Mouse (Mus musculus) MEL (cell line): ENCODE measurements around the gene Smg8. TPM values are rescaled to one million over a fixed set of nuclear protein-coding genes. Genes with fewer than 3 reads are reported as not detected.
A peak's percentile ranks its signal among the peaks of the same experiment; 100 is the strongest.

ENCODE experiments used
- DNase-seq: peaks from one replicate; pipeline ENCODE4 v3.0.0; 2011; ENCODE audit warnings: low read depth, low spot score
- H3K27ac ChIP-seq: 2 replicates; pipeline ENCODE4 v1.5.1; 2012; ENCODE audit warnings: low read depth, mild to moderate bottlenecking, control low read depth, low read length, moderate library complexity; ENCODE audit not compliant: control insufficient read depth
- H3K27me3 ChIP-seq, 2 experiments: fragments of 150-350 bp in 1 of 2; sonication (generic) in 1 of 2; 2 replicates each; pipeline ENCODE4 v1.6.1; 2012; ENCODE audit warnings: low read length in 2 of 2, mild to moderate bottlenecking in 2 of 2, improper control_type of control experiment in 1 of 2, moderate library complexity in 1 of 2; ENCODE audit not compliant: insufficient read depth in 2 of 2, control insufficient read depth in 1 of 2
- H3K36me3 ChIP-seq, 2 experiments: 2 replicates each; pipeline ENCODE4 v1.6.1; 2012 to 2014; ENCODE audit warnings: low read length in 2 of 2, improper control_type of control experiment in 1 of 2, inconsistent platforms in 1 of 2, mild to moderate bottlenecking in 1 of 2; ENCODE audit not compliant: insufficient read depth in 2 of 2, control insufficient read depth in 1 of 2
- H3K4me1 ChIP-seq, 2 experiments: fragments of 150-350 bp in 1 of 2; sonication (generic) in 1 of 2; 2 replicates each; pipeline ENCODE4 v1.6.1; 2012; ENCODE audit warnings: low read length in 2 of 2, improper control_type of control experiment in 1 of 2, mild to moderate bottlenecking in 1 of 2; ENCODE audit not compliant: insufficient read depth in 2 of 2, control insufficient read depth in 1 of 2
- H3K4me3 ChIP-seq, 2 experiments: fragments of 150-350 bp in 1 of 2; sonication (generic) in 1 of 2; 2 replicates each; pipeline ENCODE4 v1.5.1; 2012; ENCODE audit warnings: low read depth in 2 of 2, low read length in 2 of 2, mild to moderate bottlenecking in 2 of 2, moderate library complexity in 2 of 2, control low read depth in 1 of 2, improper control_type of control experiment in 1 of 2; ENCODE audit not compliant: control insufficient read depth in 1 of 2, insufficient read depth in 1 of 2
- H3K79me2 ChIP-seq: 2 replicates; pipeline ENCODE4 v1.6.1; 2012; ENCODE audit warnings: mild to moderate bottlenecking, low read length, moderate library complexity; ENCODE audit not compliant: control insufficient read depth, poor library complexity, insufficient read depth
- H3K9ac ChIP-seq: 2 replicates; pipeline ENCODE4 v1.6.1; 2012; ENCODE audit warnings: low read depth, mild to moderate bottlenecking, control low read depth, low read length, moderate library complexity; ENCODE audit not compliant: control insufficient read depth, poor library complexity, severe bottlenecking
- H3K9me3 ChIP-seq: fragments of 150-350 bp; sonication (generic); replicated peaks from 2 replicates; pipeline ENCODE4 v1.6.1; 2012; ENCODE audit warnings: mild to moderate bottlenecking, low read length, improper control_type of control experiment, moderate library complexity; ENCODE audit not compliant: insufficient read depth
- CHD2 ChIP-seq: IDR thresholded peaks from 2 replicates; pipeline ENCODE4 v1.6.1; 2011; ENCODE audit warnings: low read length, improper control_type of control experiment
- CTCF ChIP-seq, 3 experiments: IDR thresholded peaks in 2 of 3; conservative IDR thresholded peaks in 1 of 3; 2 replicates each; pipeline ENCODE4 v1.5.1; 2011 to 2012; ENCODE audit warnings: low read length in 3 of 3, low read depth in 2 of 3, mild to moderate bottlenecking in 2 of 3, improper control_type of control experiment in 1 of 3, inconsistent platforms in 1 of 3, mixed read lengths in 1 of 3, moderate library complexity in 1 of 3; ENCODE audit not compliant: control insufficient read depth in 1 of 3, insufficient read depth in 1 of 3, poor library complexity in 1 of 3, severe bottlenecking in 1 of 3
- HCFC1 ChIP-seq: IDR thresholded peaks from 2 replicates; pipeline ENCODE4 v1.6.1; 2012; ENCODE audit warnings: low read depth, mild to moderate bottlenecking, inconsistent platforms, low read length, improper control_type of control experiment, moderate library complexity
- KAT2A ChIP-seq: conservative IDR thresholded peaks from 2 replicates; pipeline ENCODE4 v1.6.1; 2012; ENCODE audit warnings: low read depth, low read length, improper control_type of control experiment, inconsistent platforms
- MAX ChIP-seq: IDR thresholded peaks from 2 replicates; pipeline ENCODE4 v1.6.1; 2011; ENCODE audit warnings: low read length, improper control_type of control experiment
- NELFE ChIP-seq: IDR thresholded peaks from 2 replicates; pipeline ENCODE4 v1.6.1; 2011; ENCODE audit warnings: low read depth, low read length, improper control_type of control experiment
- NRF1 ChIP-seq: IDR thresholded peaks from 2 replicates; pipeline ENCODE4 v1.6.1; 2014; ENCODE audit warnings: low read depth, mild to moderate bottlenecking, inconsistent platforms, low read length, improper control_type of control experiment, moderate library complexity; ENCODE audit not compliant: poor library complexity, insufficient read depth, severe bottlenecking
- SMC3 ChIP-seq: IDR thresholded peaks from 2 replicates; pipeline ENCODE4 v1.6.1; 2011; ENCODE audit warnings: low read depth, low read length, improper control_type of control experiment
- UBTF ChIP-seq: IDR thresholded peaks from 2 replicates; pipeline ENCODE4 v1.6.1; 2012; ENCODE audit warnings: low read depth, mild to moderate bottlenecking, inconsistent platforms, low read length, improper control_type of control experiment, moderate library complexity, borderline replicate concordance; ENCODE audit not compliant: insufficient read depth
- USF1 ChIP-seq: IDR thresholded peaks from 2 replicates; pipeline ENCODE4 v1.6.1; 2014; ENCODE audit warnings: low read depth, mild to moderate bottlenecking, inconsistent platforms, low read length, improper control_type of control experiment, moderate library complexity
- USF2 ChIP-seq, 2 experiments: IDR thresholded peaks; 2 replicates each; pipeline ENCODE4 v1.6.1; 2011 to 2012; ENCODE audit warnings: improper control_type of control experiment in 2 of 2, low read length in 2 of 2, borderline replicate concordance in 1 of 2, inconsistent platforms in 1 of 2, low read depth in 1 of 2, mild to moderate bottlenecking in 1 of 2; ENCODE audit not compliant: insufficient read depth in 1 of 2
- ZC3H11A ChIP-seq: IDR thresholded peaks from 2 replicates; pipeline ENCODE4 v1.6.1; 2012; ENCODE audit warnings: low read depth, mild to moderate bottlenecking, inconsistent platforms, low read length, improper control_type of control experiment
- polyA plus RNA-seq, 2 experiments: library from polyadenylated mRNA; stranded (reverse) in 1 of 2; unstranded in 1 of 2; fragments of >175 nt in 1 of 2; fragments of >200 nt in 1 of 2; gene quantifications; 2 replicates each; pipeline versions ENCODE4 v1.2.1 to v1.2.4; 2012; ENCODE audit warnings: low replicate concordance in 2 of 2, low read depth in 1 of 2; ENCODE audit not compliant: insufficient read length in 2 of 2, insufficient read depth in 1 of 2, missing spikeins in 1 of 2
- total RNA-seq: library from RNA; depleted of rRNA; stranded (reverse); fragments of 300-350 nt; gene quantifications from 2 replicates; pipeline ENCODE4 v1.2.3, GENCODE M21; 2012

Gene Smg8
- total and polyA plus RNA-seq, 3 experiments = 28.1 to 120 (median 33.9) TPM

DNA sequence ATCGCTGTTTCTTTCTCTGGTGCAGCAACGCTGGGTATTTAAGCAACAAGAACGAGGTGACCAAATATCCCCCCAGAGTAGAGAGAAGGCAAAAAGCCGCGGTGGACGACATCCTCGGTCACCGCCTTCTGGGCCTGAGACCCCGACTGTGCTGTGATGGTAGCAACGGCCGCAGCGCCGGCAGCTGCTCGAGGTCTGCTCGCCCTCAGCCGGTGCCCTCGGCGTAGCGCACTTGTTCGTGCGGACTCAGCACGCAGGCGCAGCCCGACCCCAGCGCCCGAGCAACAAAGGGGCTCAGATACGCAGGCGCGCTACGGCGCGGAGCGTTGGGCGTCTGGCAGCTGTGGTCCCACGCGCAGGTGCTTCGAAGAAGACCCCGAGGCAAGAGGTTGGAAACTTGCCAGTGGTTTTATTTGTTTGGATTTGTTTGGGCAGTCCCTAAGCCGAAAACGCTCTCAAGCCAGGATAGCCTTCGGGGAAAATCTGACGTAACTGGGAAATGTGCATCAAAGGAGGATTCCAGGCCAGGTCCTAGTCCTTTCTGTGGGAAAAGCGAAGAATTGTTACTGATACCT lies 12.6 kb downstream of the Smg8 start, which contains the start of gene Gdpd1 (continued):
- TF ChIP-seq USF1 (peak; percentile 39), NRF1 (peak; percentile 98), SMC3 (no peak), KAT2A (peak; percentile 43; the same call in 1 of the 2 replicates), USF2 (IDR thresholded peaks at IDR 0.05; ENCODE audit: borderline replicate concordance in 1 of 2, insufficient read depth in 1 of 2, low read depth in 1 of 2, low read length in 2 of 2) (no peak), CTCF (IDR thresholded peaks at IDR 0.05 in 2 of 3, conservative IDR thresholded peaks at IDR 0.05 in 1 of 3; ENCODE audit: control insufficient read depth in 1 of 3, insufficient read depth in 1 of 3, low read depth in 2 of 3, low read length in 3 of 3, poor library complexity in 1 of 3, severe bottlenecking in 1 of 3) (peak in 2 of 3 experiments; percentile 33 to 35; a peak in 3 of 6 replicates), NELFE (peak; percentile 96), ZC3H11A (peak; percentile 24; the same call in 1 of the 2 replicates), CHD2 (no peak)

- H3K27ac ChIP-seq = peak overlapping the region; percentile 38
- DNase-seq = peak; percentile 87
- TF ChIP-seq CTCF (IDR thresholded peaks at IDR 0.05 in 2 of 3, conservative IDR thresholded peaks at IDR 0.05 in 1 of 3; ENCODE audit: control insufficient read depth in 1 of 3, insufficient read depth in 1 of 3, low read depth in 2 of 3, low read length in 3 of 3, poor library complexity in 1 of 3, severe bottlenecking in 1 of 3) = peak; percentile 30 to 35 (median 32); a peak in 4 of 6 replicates
- no peak for TF ChIP-seq HCFC1
- no peak for TF ChIP-seq MAX
- peak; percentile 17; the same call in 1 of the 2 replicates for TF ChIP-seq SMC3
- TF ChIP-seq UBTF = peak; percentile 53; the same call in 1 of the 2 replicates
Observed at GRCm38 (mm10) chr11:87073343-87073865, 13.2 kb downstream of the Smg8 start.

GRCm38 (mm10) chr11:87062087-87062486 lies 24.5 kb downstream of the Smg8 start:
- no peaks in the 10 kb centered on the region for H3K79me2 ChIP-seq
- H3K27ac ChIP-seq = no peak overlapping the region
- no peaks in the 10 kb centered on the region for H3K9me3 ChIP-seq
- DNase-seq = no peak
- TF ChIP-seq ZC3H11A (no peak), UBTF (no peak)
- H3K27me3 ChIP-seq = no peaks in the 10 kb centered on the region
- H3K9ac ChIP-seq = no peak overlapping the region
- H3K36me3 ChIP-seq = no peaks in the 10 kb centered on the region
- H3K4me1 ChIP-seq = no peaks in the 10 kb centered on the region
- no peak overlapping the region for H3K4me3 ChIP-seq

More at GRCm38 (mm10) chr11:87073343-87073865, 13.2 kb downstream of the Smg8 start:
- H3K36me3 ChIP-seq = peaks cover 5 to 11% of the 10 kb centered on the region in 2 experiments
- no peaks in the 10 kb centered on the region for H3K9me3 ChIP-seq
- peaks cover 4 to 9% of the 10 kb centered on the region in 2 experiments for H3K4me1 ChIP-seq
- peaks cover 2% of the 10 kb centered on the region; the same call in 1 of the 2 replicates for H3K79me2 ChIP-seq
- H3K9ac ChIP-seq = peak overlapping the region; percentile 67
- peak overlapping the region; percentile 78 to 91 for H3K4me3 ChIP-seq
- no peaks in the 10 kb centered on the region for H3K27me3 ChIP-seq
